Mouse (Mus musculus) ES-Bruce4 (cell line): Measurements from ENCODE around the gene Ablim2. TPM values are rescaled to one million over a fixed set of nuclear protein-coding genes. Genes with fewer than 3 reads are reported as not detected.

ENCODE experiments used
- H3K27ac ChIP-seq: 2 replicates; pipeline ENCODE4 v1.5.1; 2012; ENCODE audit warnings: low read length, inconsistent platforms; ENCODE audit not compliant: insufficient read depth
- H3K27me3 ChIP-seq: 2 replicates; pipeline ENCODE4 v1.6.1; 2012; ENCODE audit warnings: mild to moderate bottlenecking, low read length, inconsistent platforms; ENCODE audit not compliant: control insufficient read depth, poor library complexity, insufficient read depth, severe bottlenecking
- H3K36me3 ChIP-seq: 2 replicates; pipeline ENCODE4 v1.6.1; 2012; ENCODE audit warnings: inconsistent platforms, mild to moderate bottlenecking, low read length, moderate library complexity; ENCODE audit not compliant: control insufficient read depth, poor library complexity, insufficient read depth, severe bottlenecking
- H3K4me1 ChIP-seq: one replicate; pipeline ENCODE4 v1.8.1; 2011; ENCODE audit warnings: low read length; ENCODE audit not compliant: control insufficient read depth, insufficient read depth
- H3K4me3 ChIP-seq: 2 replicates; pipeline ENCODE4 v1.5.1; 2011; ENCODE audit warnings: low read depth, mild to moderate bottlenecking, low read length
- H3K9ac ChIP-seq: 2 replicates; pipeline ENCODE4 v1.6.1; 2012; ENCODE audit warnings: low read depth, mild to moderate bottlenecking, inconsistent platforms; ENCODE audit not compliant: poor library complexity, severe bottlenecking
- H3K9me3 ChIP-seq: replicated peaks from 2 replicates; pipeline ENCODE4 v1.6.1; 2012; ENCODE audit warnings: mild to moderate bottlenecking, low read length, inconsistent platforms; ENCODE audit not compliant: control insufficient read depth, poor library complexity, insufficient read depth, severe bottlenecking
- CTCF ChIP-seq: IDR thresholded peaks from one replicate; pipeline ENCODE4 v1.8.1; 2011; ENCODE audit warnings: low read depth, low read length
- EP300 ChIP-seq: IDR thresholded peaks from 2 replicates; pipeline ENCODE4 v1.6.1; 2011; ENCODE audit warnings: low read depth, low read length; ENCODE audit not compliant: insufficient read depth
- POLR2A ChIP-seq: IDR thresholded peaks from one replicate; pipeline ENCODE4 v1.8.1; 2011; ENCODE audit warnings: low read length; ENCODE audit not compliant: insufficient read depth
- polyA plus RNA-seq: library from polyadenylated mRNA; stranded (reverse); fragments of >200 nt; gene quantifications from 2 replicates; pipeline ENCODE4 v1.2.4, GENCODE M21; 2011; ENCODE audit warnings: low read depth; ENCODE audit not compliant: missing spikeins, insufficient read depth, insufficient read length

The Ablim2 gene
- polyA plus RNA-seq, 1 experiment: 6.1 TPM

- TF ChIP-seq EP300 (no peak), CTCF (no peak), POLR2A (no peak)
- Histone ChIP-seq H3K4me3 (no peak overlapping the region), H3K36me3 (no peaks in the 10 kb centered on the region), H3K9ac (no peak overlapping the region), H3K27ac (no peak overlapping the region), H3K4me1 (no peaks in the 10 kb centered on the region), H3K27me3 (no peaks in the 10 kb centered on the region), H3K9me3 (no peaks in the 10 kb centered on the region)
These were observed 98.6 kb downstream of the Ablim2 start for GRCm38 (mm10) chr5:35856245-35856644.

DNA sequence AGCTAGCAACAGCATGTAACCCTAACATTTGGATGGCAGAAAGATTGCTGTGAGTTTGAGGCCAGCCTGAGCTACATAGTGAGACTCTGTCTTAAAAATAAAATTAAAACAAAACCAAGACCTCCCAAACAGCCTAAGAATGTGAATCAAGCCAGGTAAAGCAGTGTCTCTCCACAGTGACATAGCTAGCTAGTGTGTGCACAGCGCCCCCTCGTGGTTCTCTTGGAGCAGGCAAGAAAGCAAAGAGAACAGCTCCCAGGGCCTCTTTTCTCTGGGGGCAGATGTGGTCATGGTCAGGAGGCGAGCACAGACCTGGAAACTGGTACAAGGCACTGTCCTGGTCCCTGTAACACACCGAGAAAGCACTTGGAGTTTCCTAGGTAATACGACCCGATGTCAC, 100.4 kb downstream of the Ablim2 start:
- no peaks in the 10 kb centered on the region for H3K27me3 ChIP-seq
- TF ChIP-seq POLR2A: no peak
- no peak for TF ChIP-seq EP300
- peak; percentile 94 for TF ChIP-seq CTCF
- no peaks in the 10 kb centered on the region for H3K9me3 ChIP-seq

DNA sequence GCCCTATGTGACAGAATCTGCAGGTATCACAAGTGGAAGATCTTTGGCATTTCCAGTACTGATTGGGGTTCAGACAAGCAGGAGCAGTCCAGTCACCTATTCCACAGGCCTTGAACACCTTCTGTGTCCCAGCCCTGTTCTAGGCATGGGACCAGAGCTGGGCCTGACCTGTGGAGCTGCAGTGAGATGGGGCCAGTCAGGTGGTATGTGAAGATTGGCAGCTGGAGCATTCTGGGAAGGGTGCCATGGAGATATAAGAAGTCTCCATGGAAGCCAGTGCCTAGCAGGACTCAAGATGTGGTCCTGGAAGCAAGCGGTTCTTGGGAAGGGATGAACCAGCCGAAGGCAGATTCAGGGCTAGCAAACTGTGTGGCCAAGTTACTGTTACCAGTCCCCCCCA, 103.8 kb downstream of the Ablim2 start:
- no peaks in the 10 kb centered on the region for H3K9me3 ChIP-seq

More for the DNA sequence above, 100.4 kb downstream of the Ablim2 start:
- Histone ChIP-seq H3K27ac (no peak overlapping the region), H3K4me1 (no peaks in the 10 kb centered on the region), H3K9ac (no peak overlapping the region), H3K4me3 (no peak overlapping the region), H3K36me3 (no peaks in the 10 kb centered on the region)

DNA sequence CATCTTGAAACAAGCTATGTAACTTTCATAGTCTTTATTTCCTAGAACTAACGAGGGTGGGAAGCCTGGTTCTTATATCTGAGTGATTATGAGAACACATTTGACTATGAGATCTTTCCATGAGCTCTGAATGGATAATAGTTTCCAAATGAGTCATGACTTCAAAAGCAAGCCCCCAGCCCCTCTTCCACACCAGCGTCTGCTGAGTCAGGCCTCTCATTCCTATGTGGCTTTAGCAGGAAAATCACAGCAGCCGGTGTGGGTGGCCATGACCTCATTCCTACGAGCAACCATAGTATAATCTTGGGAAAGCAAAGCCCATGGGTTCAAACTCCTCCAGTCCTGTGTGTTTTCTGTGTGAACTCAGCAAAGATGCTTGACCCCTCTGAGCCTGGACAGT, 112.3 kb downstream of the Ablim2 start:
- no peak overlapping the region for H3K27ac ChIP-seq
- H3K9ac ChIP-seq: no peak overlapping the region
- no peaks in the 10 kb centered on the region for H3K4me1 ChIP-seq
- H3K9me3 ChIP-seq: no peaks in the 10 kb centered on the region
- no peaks in the 10 kb centered on the region for H3K36me3 ChIP-seq
- TF ChIP-seq POLR2A (no peak), CTCF (no peak), EP300 (no peak)
- no peak overlapping the region for H3K4me3 ChIP-seq
- no peaks in the 10 kb centered on the region for H3K27me3 ChIP-seq

More for the DNA sequence above, 103.8 kb downstream of the Ablim2 start:
- Histone ChIP-seq H3K36me3 (no peaks in the 10 kb centered on the region), H3K4me1 (no peaks in the 10 kb centered on the region), H3K9ac (no peak overlapping the region), H3K27me3 (no peaks in the 10 kb centered on the region), H3K27ac (no peak overlapping the region), H3K4me3 (no peak overlapping the region)
- no peak for TF ChIP-seq EP300
- no peak for TF ChIP-seq POLR2A
- TF ChIP-seq CTCF: no peak

- Histone ChIP-seq H3K27ac (no peak overlapping the region), H3K36me3 (no peaks in the 10 kb centered on the region)
- TF ChIP-seq CTCF (peak; percentile 91), POLR2A (no peak), EP300 (no peak)
These were observed 112.8 kb downstream of the Ablim2 start for GRCm38 (mm10) chr5:35870408-35871012.

GRCm38 (mm10) chr5:35873382-35873781, 115.7 kb downstream of the Ablim2 start:
- H3K27ac ChIP-seq: no peak overlapping the region
- no peaks in the 10 kb centered on the region for H3K9me3 ChIP-seq
- H3K9ac ChIP-seq: no peak overlapping the region
- H3K27me3 ChIP-seq: no peaks in the 10 kb centered on the region
- no peaks in the 10 kb centered on the region for H3K36me3 ChIP-seq
- no peaks in the 10 kb centered on the region for H3K4me1 ChIP-seq
- no peak for TF ChIP-seq CTCF
- TF ChIP-seq EP300: no peak
- H3K4me3 ChIP-seq: no peak overlapping the region

More at GRCm38 (mm10) chr5:35870408-35871012, 112.8 kb downstream of the Ablim2 start:
- no peaks in the 10 kb centered on the region for H3K9me3 ChIP-seq
- no peak overlapping the region for H3K4me3 ChIP-seq
- no peaks in the 10 kb centered on the region for H3K4me1 ChIP-seq
- no peak overlapping the region for H3K9ac ChIP-seq
- H3K27me3 ChIP-seq: no peaks in the 10 kb centered on the region
